Mouse (Mus musculus) liver, adult (tissue): Measurements from ENCODE around the gene Clca4a.

Source experiments
- GATA4 ChIP-seq: IDR thresholded peaks from 2 replicates; pipeline ENCODE4 v1.6.1; 2014; ENCODE audit warnings: mild to moderate bottlenecking, low read length; ENCODE audit not compliant: insufficient replicate concordance

Gene Clca4a

GRCm38 (mm10) chr3:144974945-144975344 is at the start of gene Clca4a:
Gene Clca4a, minus strand, starts transcription at chr3:144975045.
- no peak for TF ChIP-seq GATA4

- TF ChIP-seq GATA4 = no peak
Observed at GRCm38 (mm10) chr3:145017807-145018206, 43.0 kb upstream of the Clca4a start.

- TF ChIP-seq GATA4 = no peak
Observed at GRCm38 (mm10) chr3:145004422-145004821, 29.6 kb upstream of the Clca4a start.

- TF ChIP-seq GATA4 = no peak
Observed at GRCm38 (mm10) chr3:145000912-145001311, 26.1 kb upstream of the Clca4a start.

- TF ChIP-seq GATA4 = no peak
Observed at GRCm38 (mm10) chr3:144993055-144993454, 18.2 kb upstream of the Clca4a start.

- TF ChIP-seq GATA4 = no peak
Observed at GRCm38 (mm10) chr3:144992618-144993017, 17.8 kb upstream of the Clca4a start.

- TF ChIP-seq GATA4 = no peak
Observed at GRCm38 (mm10) chr3:144985890-144986289, 11.0 kb upstream of the Clca4a start.

- no peak for TF ChIP-seq GATA4
Observed at GRCm38 (mm10) chr3:144980551-144980950, 5.7 kb upstream of the Clca4a start.

- TF ChIP-seq GATA4 = no peak
Observed at GRCm38 (mm10) chr3:144977631-144978030, 2.8 kb upstream of the Clca4a start.

GRCm38 (mm10) chr3:144976091-144976490 is 1.2 kb upstream of the Clca4a start:
- TF ChIP-seq GATA4 = no peak

GRCm38 (mm10) chr3:144971553-144972270 is 3.1 kb downstream of the Clca4a start:
- TF ChIP-seq GATA4 = no peak

- no peak for TF ChIP-seq GATA4
Observed at GRCm38 (mm10) chr3:144969755-144970154, 5.1 kb downstream of the Clca4a start.

- no peak for TF ChIP-seq GATA4
Observed at GRCm38 (mm10) chr3:144966074-144966473, 8.8 kb downstream of the Clca4a start.

GRCm38 (mm10) chr3:144950829-144951228 is 24.0 kb downstream of the Clca4a start:
- no peak for TF ChIP-seq GATA4

- no peak for TF ChIP-seq GATA4
Observed at GRCm38 (mm10) chr3:144933011-144933491, 41.8 kb downstream of the Clca4a start.

GRCm38 (mm10) chr3:144932335-144932734 is 42.5 kb downstream of the Clca4a start, which contains the start of gene Clca4b:
Gene Clca4b, minus strand, starts transcription at chr3:144932529.
- no peak for TF ChIP-seq GATA4

- TF ChIP-seq GATA4 = no peak
Observed at GRCm38 (mm10) chr3:144914014-144914413, 60.8 kb downstream of the Clca4a start.
